Mouse (Mus musculus): ENCODE results near the gene Gm20388.

DNA sequence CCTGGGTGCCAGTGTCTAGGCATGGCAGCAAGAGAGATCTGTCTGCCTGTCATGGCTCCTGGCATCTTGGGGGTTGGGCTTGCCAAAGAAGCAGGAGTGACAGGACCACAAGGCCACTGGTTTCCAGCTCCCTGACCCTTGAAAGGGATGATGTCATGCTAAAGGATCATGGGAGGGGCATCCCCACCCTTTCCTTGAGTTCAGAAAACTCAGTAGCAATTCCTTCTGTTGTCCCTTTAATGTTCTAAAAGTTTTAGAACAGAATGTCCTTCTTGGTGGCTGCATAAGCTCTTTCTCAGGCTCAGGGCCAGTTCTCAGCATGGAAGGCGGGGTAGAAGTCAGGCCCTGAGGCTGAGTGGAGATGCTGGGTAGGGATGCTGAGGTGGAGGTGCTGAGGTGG, 262.6 kb downstream of the Gm20388 start:
- no peak for TF ChIP-seq GATA1 (IDR thresholded peaks at IDR 0.05; ENCODE audit: low read length)
- no peak for TF ChIP-seq TAL1 (IDR thresholded peaks at IDR 0.05; ENCODE audit: low read length)

Measured in erythroblast, embryonic 14.5 days (primary cell).